Mouse (Mus musculus): ENCODE measurements around the gene A930033H14Rik. TPM values are rescaled to one million over a fixed set of nuclear protein-coding genes. Genes with fewer than 3 reads are reported as not detected.

A930033H14Rik gene
- polyA plus RNA-seq, 1 experiment: 0.35 TPM

- TF ChIP-seq POLR2A (IDR thresholded peaks at IDR 0.05; ENCODE audit: low read depth, low read length) (no peak), CTCF (IDR thresholded peaks at IDR 0.05; ENCODE audit: extremely low read depth, insufficient read length, insufficient replicate concordance, low read depth, low read length) (no peak)
- H3K27me3 ChIP-seq (ENCODE audit: control insufficient read depth, insufficient read depth, low read length): no peaks in the 10 kb centered on the region
- H3K27ac ChIP-seq (ENCODE audit: insufficient read depth, low read depth, low read length): no peak overlapping the region
- H3K4me3 ChIP-seq (ENCODE audit: low read depth, low read length): no peak overlapping the region
- no peaks in the 10 kb centered on the region for H3K4me1 ChIP-seq (ENCODE audit: control insufficient read depth, insufficient read depth, insufficient read length, low read length)
- whole genome bisulfite sequencing: 75% methylated on average over 8 of the region's 8 CpGs
- H3K36me3 ChIP-seq (ENCODE audit: control insufficient read depth, insufficient read depth, low read length): no peaks in the 10 kb centered on the region
Observed at GRCm38 (mm10) chr10:69225951-69226350, 13.1 kb upstream of the A930033H14Rik start.

- no peak for TF ChIP-seq POLR2A (IDR thresholded peaks at IDR 0.05; ENCODE audit: low read depth, low read length)
- TF ChIP-seq CTCF (IDR thresholded peaks at IDR 0.05; ENCODE audit: extremely low read depth, insufficient read length, insufficient replicate concordance, low read depth, low read length): no peak
- peaks cover under 1% of the 10 kb centered on the region; the same call in 1 of the 2 replicates for H3K4me1 ChIP-seq (ENCODE audit: control insufficient read depth, insufficient read depth, insufficient read length, low read length)
- WGBS: 93% methylated on average over 5 of the region's 5 CpGs
- no peaks in the 10 kb centered on the region for H3K27me3 ChIP-seq (ENCODE audit: control insufficient read depth, insufficient read depth, low read length)
- no peaks in the 10 kb centered on the region for H3K36me3 ChIP-seq (ENCODE audit: control insufficient read depth, insufficient read depth, low read length)
- H3K27ac ChIP-seq (ENCODE audit: insufficient read depth, low read depth, low read length): no peak overlapping the region
- H3K4me3 ChIP-seq (ENCODE audit: low read depth, low read length): no peak overlapping the region
Observed at GRCm38 (mm10) chr10:69225471-69225870, 12.6 kb upstream of the A930033H14Rik start.

DNA sequence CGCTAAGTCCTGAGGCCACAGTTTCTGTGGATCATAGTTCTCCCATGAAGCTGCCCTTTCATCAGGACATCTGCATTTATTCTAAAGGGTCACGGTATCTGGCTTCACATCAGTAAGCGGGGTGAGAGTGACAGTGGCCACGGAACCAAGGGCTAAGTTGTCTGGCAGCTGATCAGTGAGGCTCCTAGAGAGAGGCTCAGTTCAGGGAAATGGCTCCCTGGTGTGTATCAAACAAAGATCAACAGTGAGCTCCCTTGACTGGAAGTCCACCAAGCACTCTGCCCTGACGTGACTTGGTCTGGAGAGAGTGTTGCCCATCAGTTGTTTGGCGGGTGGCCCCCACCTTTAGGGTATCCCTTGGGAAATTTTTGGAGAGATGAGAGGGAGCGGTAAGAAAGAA is 11.4 kb upstream of the A930033H14Rik start:
- WGBS: 79% methylated on average over 7 of the region's 7 CpGs
- TF ChIP-seq CTCF (IDR thresholded peaks at IDR 0.05; ENCODE audit: extremely low read depth, insufficient read length, insufficient replicate concordance, low read depth, low read length) (no peak), POLR2A (IDR thresholded peaks at IDR 0.05; ENCODE audit: low read depth, low read length) (no peak)
- Histone ChIP-seq H3K4me1 (ENCODE audit: control insufficient read depth, insufficient read depth, insufficient read length, low read length) (peaks cover 7% of the 10 kb centered on the region; the same call in 1 of the 2 replicates), H3K27me3 (ENCODE audit: control insufficient read depth, insufficient read depth, low read length) (no peaks in the 10 kb centered on the region), H3K27ac (ENCODE audit: insufficient read depth, low read depth, low read length) (peak overlapping the region; percentile 20), H3K4me3 (ENCODE audit: low read depth, low read length) (no peak overlapping the region), H3K36me3 (ENCODE audit: control insufficient read depth, insufficient read depth, low read length) (no peaks in the 10 kb centered on the region)

- TF ChIP-seq CTCF (IDR thresholded peaks at IDR 0.05; ENCODE audit: extremely low read depth, insufficient read length, insufficient replicate concordance, low read depth, low read length): no peak
- no peak for TF ChIP-seq POLR2A (IDR thresholded peaks at IDR 0.05; ENCODE audit: low read depth, low read length)
- Histone ChIP-seq H3K4me1 (ENCODE audit: control insufficient read depth, insufficient read depth, insufficient read length, low read length) (peaks cover 12% of the 10 kb centered on the region; the same call in 1 of the 2 replicates), H3K4me3 (ENCODE audit: low read depth, low read length) (no peak overlapping the region), H3K27me3 (ENCODE audit: control insufficient read depth, insufficient read depth, low read length) (no peaks in the 10 kb centered on the region), H3K27ac (ENCODE audit: insufficient read depth, low read depth, low read length) (no peak overlapping the region), H3K36me3 (ENCODE audit: control insufficient read depth, insufficient read depth, low read length) (no peaks in the 10 kb centered on the region)
- WGBS: 83% methylated on average over 4 of the region's 4 CpGs
Observed at GRCm38 (mm10) chr10:69223232-69223631, 10.3 kb upstream of the A930033H14Rik start.

- 49% methylated on average over 3 of the region's 3 CpGs for WGBS
- peaks cover 15% of the 10 kb centered on the region; the same call in 1 of the 2 replicates for H3K4me1 ChIP-seq (ENCODE audit: control insufficient read depth, insufficient read depth, insufficient read length, low read length)
- no peaks in the 10 kb centered on the region for H3K36me3 ChIP-seq (ENCODE audit: control insufficient read depth, insufficient read depth, low read length)
- TF ChIP-seq POLR2A (IDR thresholded peaks at IDR 0.05; ENCODE audit: low read depth, low read length) (no peak), CTCF (IDR thresholded peaks at IDR 0.05; ENCODE audit: extremely low read depth, insufficient read length, insufficient replicate concordance, low read depth, low read length) (no peak)
- H3K27me3 ChIP-seq (ENCODE audit: control insufficient read depth, insufficient read depth, low read length): no peaks in the 10 kb centered on the region
- no peak overlapping the region for H3K4me3 ChIP-seq (ENCODE audit: low read depth, low read length)
- no peak overlapping the region for H3K27ac ChIP-seq (ENCODE audit: insufficient read depth, low read depth, low read length)
Observed at GRCm38 (mm10) chr10:69221955-69222354, 9.1 kb upstream of the A930033H14Rik start.

DNA sequence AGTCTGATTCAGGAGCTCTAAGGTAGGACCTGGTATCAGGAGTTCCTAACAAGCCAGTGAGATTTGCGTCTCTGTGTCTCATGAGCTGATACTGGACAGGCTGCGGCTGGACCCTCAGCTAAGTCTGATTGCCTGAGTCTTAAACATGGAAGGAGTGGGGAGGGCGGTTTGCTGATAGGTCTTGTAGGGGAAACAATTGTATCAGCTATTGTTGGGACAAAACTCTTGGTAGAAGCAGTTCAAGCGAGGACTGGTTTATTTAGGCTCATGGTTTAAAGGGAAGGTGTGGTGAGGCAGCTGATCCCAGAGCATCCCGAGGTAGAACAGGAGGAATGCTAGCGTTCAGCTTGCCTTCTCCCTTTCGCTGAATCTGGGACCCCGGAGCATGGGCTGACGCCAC is 8.2 kb upstream of the A930033H14Rik start:
- no peaks in the 10 kb centered on the region for H3K36me3 ChIP-seq (ENCODE audit: control insufficient read depth, insufficient read depth, low read length)
- TF ChIP-seq POLR2A (IDR thresholded peaks at IDR 0.05; ENCODE audit: low read depth, low read length) (no peak), CTCF (IDR thresholded peaks at IDR 0.05; ENCODE audit: extremely low read depth, insufficient read length, insufficient replicate concordance, low read depth, low read length) (no peak)
- 98% methylated on average over 9 of the region's 9 CpGs for whole genome bisulfite sequencing

GRCm38 (mm10) chr10:69220296-69220695 is 7.4 kb upstream of the A930033H14Rik start:
- Histone ChIP-seq H3K4me1 (ENCODE audit: control insufficient read depth, insufficient read depth, insufficient read length, low read length) (peaks cover 15% of the 10 kb centered on the region; the same call in 1 of the 2 replicates), H3K27me3 (ENCODE audit: control insufficient read depth, insufficient read depth, low read length) (no peaks in the 10 kb centered on the region), H3K4me3 (ENCODE audit: low read depth, low read length) (no peak overlapping the region), H3K36me3 (ENCODE audit: control insufficient read depth, insufficient read depth, low read length) (no peaks in the 10 kb centered on the region), H3K27ac (ENCODE audit: insufficient read depth, low read depth, low read length) (peak overlapping the region; percentile 53)
- 15% methylated on average over 6 of the region's 6 CpGs for WGBS
- no peak for TF ChIP-seq POLR2A (IDR thresholded peaks at IDR 0.05; ENCODE audit: low read depth, low read length)
- TF ChIP-seq CTCF (IDR thresholded peaks at IDR 0.05; ENCODE audit: extremely low read depth, insufficient read length, insufficient replicate concordance, low read depth, low read length): no peak

More for the DNA sequence above, 8.2 kb upstream of the A930033H14Rik start:
- H3K4me1 ChIP-seq (ENCODE audit: control insufficient read depth, insufficient read depth, insufficient read length, low read length): peaks cover 15% of the 10 kb centered on the region; the same call in 1 of the 2 replicates
- no peaks in the 10 kb centered on the region for H3K27me3 ChIP-seq (ENCODE audit: control insufficient read depth, insufficient read depth, low read length)
- H3K4me3 ChIP-seq (ENCODE audit: low read depth, low read length): no peak overlapping the region
- no peak overlapping the region for H3K27ac ChIP-seq (ENCODE audit: insufficient read depth, low read depth, low read length)

Data from small intestine, adult 2 months (tissue).